Mouse (Mus musculus): Measurements from ENCODE around the gene Spo11. TPM values are rescaled to one million over a fixed set of nuclear protein-coding genes. Genes with fewer than 3 reads are reported as not detected.
A peak's percentile ranks its signal among the peaks of the same experiment; 100 is the strongest.

Gene Spo11
- total RNA-seq (2017), result 2.2 and 9.6 TPM in 2 replicates

DNA sequence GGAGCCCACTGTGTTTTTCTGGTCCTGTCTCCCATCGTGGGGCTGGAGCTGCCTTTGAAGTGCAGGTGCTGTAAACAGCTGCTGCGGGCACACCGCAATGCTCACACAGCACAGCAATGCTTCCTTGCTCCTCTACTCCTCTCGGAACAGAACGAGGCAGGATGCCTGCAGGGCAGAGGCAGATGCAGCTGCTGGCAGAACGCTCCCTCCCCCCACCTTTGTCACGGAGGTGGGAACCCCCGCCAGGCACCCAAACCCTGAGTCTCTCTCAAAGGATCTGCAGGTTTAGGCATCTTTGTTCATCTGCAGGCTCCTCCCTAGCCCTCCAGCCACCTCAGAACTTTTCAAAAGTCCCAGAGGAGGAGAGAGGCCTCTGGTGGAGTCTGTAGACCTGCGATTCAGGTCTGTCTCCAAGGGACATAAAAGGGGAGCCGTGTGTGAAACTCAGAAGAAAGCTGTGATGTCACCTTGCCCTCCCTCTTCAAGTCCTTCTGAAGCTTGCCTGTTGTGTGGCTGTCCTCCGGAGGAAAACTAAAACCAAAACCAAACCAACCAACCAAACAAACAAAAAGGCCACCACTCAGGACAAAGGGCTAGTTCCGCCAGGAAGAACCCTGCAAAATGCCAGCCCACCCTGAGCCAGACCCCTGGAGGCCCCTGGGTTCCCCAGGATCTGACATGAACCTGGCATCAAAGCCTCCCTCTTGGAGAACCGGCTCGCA, at the start of gene Spo11:
TSS of gene Spo11 (plus strand) at position 292 of the 722 bp plus-strand sequence.
- peak; percentile 74 to 80 for ATAC-seq (replicated peaks in 1 of 2; ENCODE audit: insufficient read depth in 1 of 2, low FRiP score in 2 of 2, low TSS enrichment in 1 of 2, low read depth in 1 of 2, poor library complexity in 2 of 2, severe bottlenecking in 2 of 2)

DNA sequence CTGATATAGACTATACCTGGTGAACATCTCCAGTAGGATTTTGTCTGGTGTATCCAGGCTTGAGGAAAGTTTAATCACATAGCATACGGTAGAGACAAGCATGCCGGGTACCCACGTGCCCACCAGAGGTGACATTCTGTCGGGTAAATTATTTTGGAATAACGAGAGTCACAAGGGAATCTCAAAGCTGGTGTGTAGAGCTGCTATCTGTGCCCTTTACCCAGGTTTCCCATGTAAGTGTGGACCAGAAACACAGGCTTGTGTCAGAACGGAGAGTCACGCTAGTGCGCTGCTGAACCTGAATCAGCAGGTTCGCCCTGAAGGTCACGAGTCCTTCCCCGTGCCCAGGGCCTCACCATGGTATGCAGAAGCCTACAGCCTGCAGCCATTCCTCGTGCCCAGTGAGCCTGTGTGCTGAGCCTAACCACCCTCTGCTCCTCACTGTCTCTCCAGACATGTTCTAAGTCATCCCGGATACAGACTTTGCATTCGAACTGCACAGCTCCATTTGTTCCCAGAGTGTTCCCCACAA, 47.5 kb upstream of the Spo11 start:
- ATAC-seq (replicated peaks in 1 of 2; ENCODE audit: insufficient read depth in 1 of 2, low FRiP score in 2 of 2, low TSS enrichment in 1 of 2, low read depth in 1 of 2, poor library complexity in 2 of 2, severe bottlenecking in 2 of 2), result no peak

GRCm38 (mm10) chr2:172931137-172931898, 46.2 kb upstream of the Spo11 start:
- no peak for ATAC-seq (replicated peaks in 1 of 2; ENCODE audit: insufficient read depth in 1 of 2, low FRiP score in 2 of 2, low TSS enrichment in 1 of 2, low read depth in 1 of 2, poor library complexity in 2 of 2, severe bottlenecking in 2 of 2)

- ATAC-seq (replicated peaks in 1 of 2; ENCODE audit: insufficient read depth in 1 of 2, low FRiP score in 2 of 2, low TSS enrichment in 1 of 2, low read depth in 1 of 2, poor library complexity in 2 of 2, severe bottlenecking in 2 of 2), result peak; percentile 44 to 60
Measured at GRCm38 (mm10) chr2:172933631-172934419, 43.7 kb upstream of the Spo11 start.

GRCm38 (mm10) chr2:172934420-172934788, 43.1 kb upstream of the Spo11 start:
- no peak for ATAC-seq (replicated peaks in 1 of 2; ENCODE audit: insufficient read depth in 1 of 2, low FRiP score in 2 of 2, low TSS enrichment in 1 of 2, low read depth in 1 of 2, poor library complexity in 2 of 2, severe bottlenecking in 2 of 2)

GRCm38 (mm10) chr2:172934891-172935740, 42.4 kb upstream of the Spo11 start:
- no peak for ATAC-seq (replicated peaks in 1 of 2; ENCODE audit: insufficient read depth in 1 of 2, low FRiP score in 2 of 2, low TSS enrichment in 1 of 2, low read depth in 1 of 2, poor library complexity in 2 of 2, severe bottlenecking in 2 of 2)

DNA sequence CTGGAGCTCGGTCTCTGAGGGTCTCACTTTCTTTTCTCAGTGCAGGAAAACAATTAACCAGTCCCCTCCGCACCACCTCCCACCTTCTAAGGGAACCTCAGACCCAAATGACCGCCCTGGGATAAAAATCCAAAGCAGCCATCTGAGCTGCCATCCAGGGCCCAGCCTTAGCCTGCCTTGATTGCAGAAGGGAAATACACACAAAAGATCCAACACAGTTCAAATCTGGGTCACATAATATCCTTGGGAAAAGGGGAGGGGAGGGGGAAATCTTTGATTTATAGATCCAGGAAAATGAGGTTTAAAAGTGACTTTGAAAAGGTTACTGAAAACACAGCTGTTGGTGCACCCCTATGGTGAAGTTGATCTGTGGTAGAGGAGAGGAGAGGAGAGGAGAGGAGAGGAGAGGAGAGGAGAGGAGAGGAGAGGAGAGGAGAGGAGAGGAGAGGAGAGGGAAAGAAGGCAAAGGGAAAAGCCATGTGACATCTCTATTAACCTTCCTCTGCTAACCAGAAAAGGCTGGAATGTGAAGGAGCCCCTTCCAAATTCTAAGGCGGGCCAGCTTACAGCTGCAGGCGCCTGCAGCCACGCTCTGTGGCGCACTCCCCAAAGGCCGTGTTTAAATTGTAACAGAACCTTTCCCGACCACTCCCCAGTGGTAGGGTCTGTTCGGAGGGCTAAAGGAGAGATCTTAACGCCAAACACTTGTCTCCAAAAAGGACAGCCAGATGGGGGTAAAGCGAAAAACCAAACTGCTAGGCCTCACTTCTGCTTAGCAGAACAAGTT, 41.5 kb upstream of the Spo11 start:
- ATAC-seq (replicated peaks in 1 of 2; ENCODE audit: insufficient read depth in 1 of 2, low FRiP score in 2 of 2, low TSS enrichment in 1 of 2, low read depth in 1 of 2, poor library complexity in 2 of 2, severe bottlenecking in 2 of 2), result no peak

DNA sequence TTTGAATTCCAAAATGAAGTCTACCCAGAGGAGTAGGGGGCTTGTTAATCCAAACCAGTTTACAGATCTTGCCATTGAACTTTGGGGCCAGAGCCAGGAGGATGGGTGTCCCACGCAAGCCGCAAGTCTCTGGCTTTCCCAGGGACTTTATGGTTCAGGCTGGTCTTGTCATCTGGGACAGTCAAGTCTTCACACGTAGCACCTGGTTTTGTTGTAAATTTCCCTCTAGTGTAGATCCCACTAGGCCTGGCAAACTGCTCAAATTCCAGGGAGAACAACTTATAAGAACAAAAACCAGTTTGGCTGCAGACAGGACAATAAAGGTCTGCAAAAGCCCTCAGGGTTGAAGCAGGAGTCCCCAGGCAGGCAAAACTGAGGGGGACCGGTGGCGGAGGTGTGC, 40.7 kb upstream of the Spo11 start:
- ATAC-seq (replicated peaks in 1 of 2; ENCODE audit: insufficient read depth in 1 of 2, low FRiP score in 2 of 2, low TSS enrichment in 1 of 2, low read depth in 1 of 2, poor library complexity in 2 of 2, severe bottlenecking in 2 of 2), result no peak

DNA sequence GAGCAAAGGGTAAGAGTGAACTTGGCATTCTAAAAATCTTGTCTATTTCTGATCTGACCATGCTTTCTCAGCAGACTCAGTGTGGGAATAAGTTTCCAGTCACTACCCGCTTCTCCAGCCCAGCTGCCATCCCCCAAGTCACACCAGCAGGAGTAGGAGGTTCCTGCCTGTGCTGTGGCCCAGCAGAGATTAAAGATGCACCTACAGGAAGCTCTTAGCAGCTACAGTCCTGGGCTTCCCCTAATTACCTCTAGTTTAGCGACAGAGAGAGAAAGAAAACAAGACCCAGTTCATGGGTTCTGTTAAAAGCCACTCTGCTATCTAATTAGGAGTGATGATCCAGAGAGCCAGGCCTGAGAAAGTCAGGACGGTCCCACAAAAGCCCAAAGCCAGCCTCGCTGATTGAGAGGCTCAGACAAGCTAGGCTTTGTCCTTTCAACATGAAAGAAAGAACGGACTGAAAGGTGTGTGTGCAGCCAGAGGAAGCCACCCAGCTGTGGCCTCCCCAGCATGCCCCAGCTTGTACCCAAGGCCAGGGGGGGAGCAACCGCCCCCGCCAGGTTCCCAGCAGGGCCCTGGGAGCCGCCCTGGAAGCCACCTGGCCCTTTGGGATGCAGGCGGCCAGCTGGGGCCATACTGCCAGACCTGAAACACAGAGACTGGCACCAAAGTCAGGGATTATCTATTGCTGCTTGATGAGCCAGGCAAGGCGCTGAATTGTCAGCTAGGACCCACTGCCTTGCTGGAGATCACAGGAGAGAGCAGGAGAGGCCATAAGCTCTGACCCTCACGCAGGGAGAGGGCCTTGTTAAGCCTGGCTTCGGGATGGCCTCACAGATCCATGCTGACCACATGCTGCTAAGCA, 39.9 kb upstream of the Spo11 start:
- ATAC-seq (replicated peaks in 1 of 2; ENCODE audit: insufficient read depth in 1 of 2, low FRiP score in 2 of 2, low TSS enrichment in 1 of 2, low read depth in 1 of 2, poor library complexity in 2 of 2, severe bottlenecking in 2 of 2), result no peak

DNA sequence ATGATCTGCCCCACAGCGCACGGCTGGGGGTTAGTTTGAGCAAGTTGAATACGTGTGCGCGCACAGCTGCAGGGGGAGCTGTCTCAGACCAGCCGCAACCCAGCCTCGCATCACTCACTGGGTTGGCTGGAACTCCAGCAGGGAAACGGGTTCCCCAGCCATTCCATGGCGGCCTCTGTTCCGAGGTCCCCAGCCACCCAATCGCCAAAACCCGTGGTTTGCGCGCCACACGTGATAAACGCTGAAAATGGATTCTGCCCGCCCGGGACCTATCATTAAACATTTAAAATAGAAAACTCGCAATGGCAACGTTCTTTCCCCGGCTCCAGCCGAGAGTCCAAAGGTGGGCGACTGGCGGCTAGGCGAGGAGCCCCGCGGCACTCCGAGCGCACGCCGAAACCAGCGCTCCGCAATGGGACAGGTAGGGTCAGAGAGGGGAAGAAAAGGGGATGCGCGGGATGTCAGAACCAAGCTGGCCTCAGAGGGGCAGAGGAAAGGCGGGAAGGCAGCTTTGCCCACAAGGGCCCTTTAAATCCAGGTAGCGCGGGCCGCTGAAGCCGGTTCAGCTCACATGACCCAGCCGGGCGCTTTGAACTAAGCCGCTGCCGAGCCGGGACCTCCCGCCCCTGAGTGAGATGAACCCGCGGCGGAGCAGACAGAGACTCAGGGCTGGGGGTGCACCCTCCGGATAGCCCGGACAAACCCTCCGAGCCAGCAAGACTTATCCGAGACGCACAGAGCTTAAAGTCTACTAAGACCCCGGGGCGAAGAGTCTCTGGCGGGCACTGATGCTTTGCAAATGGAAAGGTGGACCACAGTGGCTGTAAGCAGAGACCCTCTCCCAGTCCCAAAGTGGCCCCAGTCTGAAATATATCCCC, 38.5 kb upstream of the Spo11 start:
- ATAC-seq (replicated peaks in 1 of 2; ENCODE audit: insufficient read depth in 1 of 2, low FRiP score in 2 of 2, low TSS enrichment in 1 of 2, low read depth in 1 of 2, poor library complexity in 2 of 2, severe bottlenecking in 2 of 2), result no peak

DNA sequence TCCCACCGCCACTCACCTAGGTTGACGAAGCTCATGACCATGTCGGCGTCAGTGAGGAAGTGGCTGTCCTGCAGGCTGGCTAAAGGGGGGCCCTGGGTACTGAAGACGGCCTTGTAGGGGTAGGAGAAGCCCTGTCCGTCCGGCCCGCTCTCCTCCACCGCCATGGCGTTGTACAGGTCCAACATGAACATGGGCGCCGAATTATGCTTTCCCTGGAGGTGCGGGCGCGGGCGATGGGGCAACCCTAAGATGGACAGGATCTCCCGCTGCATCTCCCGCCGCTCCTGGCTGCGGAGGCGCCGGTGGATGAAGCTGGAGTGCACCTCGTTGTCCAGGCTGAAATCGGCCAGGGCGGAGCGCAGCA, 37.9 kb upstream of the Spo11 start:
- 0 out of 4 replicates have a peak, but pooled peaks of 1 of the 2 experiments have one; percentile 30 for ATAC-seq (replicated peaks in 1 of 2; ENCODE audit: insufficient read depth in 1 of 2, low FRiP score in 2 of 2, low TSS enrichment in 1 of 2, low read depth in 1 of 2, poor library complexity in 2 of 2, severe bottlenecking in 2 of 2)

GRCm38 (mm10) chr2:172940003-172940798, 37.3 kb upstream of the Spo11 start, which contains the start of gene Bmp7:
Gene Bmp7 (minus strand): TSS chr2:172940321.
- peak; percentile 14 to 42; a peak in 2 of 4 replicates for ATAC-seq (replicated peaks in 1 of 2; ENCODE audit: insufficient read depth in 1 of 2, low FRiP score in 2 of 2, low TSS enrichment in 1 of 2, low read depth in 1 of 2, poor library complexity in 2 of 2, severe bottlenecking in 2 of 2)

- no peak for ATAC-seq (replicated peaks in 1 of 2; ENCODE audit: insufficient read depth in 1 of 2, low FRiP score in 2 of 2, low TSS enrichment in 1 of 2, low read depth in 1 of 2, poor library complexity in 2 of 2, severe bottlenecking in 2 of 2)
Measured at GRCm38 (mm10) chr2:172940799-172941163, 36.7 kb upstream of the Spo11 start.

DNA sequence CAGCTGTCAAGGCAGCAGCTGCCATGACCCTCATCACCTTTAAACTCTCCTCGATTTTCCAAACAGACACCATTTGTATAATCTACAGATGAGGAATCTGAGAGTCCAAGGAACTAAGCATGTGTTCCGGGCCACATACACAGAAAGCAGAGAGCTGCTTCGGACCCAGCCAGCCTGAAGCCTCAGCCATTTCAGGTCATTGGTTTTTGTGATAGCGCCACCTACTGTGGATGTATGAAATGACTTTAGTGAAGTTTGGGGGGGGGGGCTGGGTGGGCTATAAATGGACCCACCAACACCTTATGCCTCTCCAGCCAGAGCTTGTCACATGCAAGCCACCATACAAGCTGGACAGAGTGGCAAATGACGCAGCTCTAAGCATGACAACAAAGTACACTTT, 28.4 kb upstream of the Spo11 start:
- no peak for ATAC-seq (replicated peaks in 1 of 2; ENCODE audit: insufficient read depth in 1 of 2, low FRiP score in 2 of 2, low TSS enrichment in 1 of 2, low read depth in 1 of 2, poor library complexity in 2 of 2, severe bottlenecking in 2 of 2)
